Mouse (Mus musculus) embryonic facial prominence, embryonic 14.5 days (tissue): Measurements from ENCODE around the gene Ttbk2. TPM values are rescaled to one million over a fixed set of nuclear protein-coding genes. Genes with fewer than 3 reads are reported as not detected.

ENCODE experiments used
- ATAC-seq: fragments of 200-750 bp; cut with Nextera tagmentation; 2 replicates; pipeline ENCODE4 v1.8.0; 2017; ENCODE audit warnings: low read depth, moderate number of reproducible peaks, moderate TSS enrichment
- DNase-seq: peaks from one replicate; pipeline ENCODE4 v3.0.0-alpha.2; 2015; ENCODE audit warnings: low spot score
- H3K27ac ChIP-seq: fragments of 300-500 bp; sonication (generic); replicated peaks from 2 replicates; pipeline ENCODE4 v1.5.1; 2014; ENCODE audit warnings: low read depth, mild to moderate bottlenecking, low read length, moderate library complexity
- H3K27me3 ChIP-seq: fragments of 300-500 bp; sonication (generic); replicated peaks from 2 replicates; pipeline ENCODE4 v1.6.1; 2014; ENCODE audit warnings: low read length; ENCODE audit not compliant: control insufficient read depth, insufficient read depth
- H3K36me3 ChIP-seq: fragments of 300-500 bp; sonication (generic); 2 replicates; pipeline ENCODE4 v1.6.1; 2014; ENCODE audit warnings: low read length, mixed read lengths; ENCODE audit not compliant: control insufficient read depth, insufficient read depth
- H3K4me1 ChIP-seq: fragments of 300-500 bp; sonication (generic); 2 replicates; pipeline ENCODE4 v1.6.1; 2014; ENCODE audit warnings: antibody characterized with exemption, low read length; ENCODE audit not compliant: control insufficient read depth, insufficient read depth
- H3K4me2 ChIP-seq: fragments of 300-500 bp; sonication (generic); 2 replicates; pipeline ENCODE4 v1.6.1; 2014; ENCODE audit warnings: low read depth, mild to moderate bottlenecking, low read length, moderate library complexity, mixed read lengths
- H3K4me3 ChIP-seq: fragments of 300-500 bp; sonication (generic); 2 replicates; pipeline ENCODE4 v1.5.1; 2014; ENCODE audit warnings: low read depth, mild to moderate bottlenecking, low read length
- H3K9ac ChIP-seq: fragments of 300-500 bp; sonication (generic); 2 replicates; pipeline ENCODE4 v1.6.1; 2014; ENCODE audit warnings: low read depth, mild to moderate bottlenecking, low read length, moderate library complexity, mixed read lengths
- H3K9me3 ChIP-seq: fragments of 300-500 bp; sonication (generic); 2 replicates; pipeline ENCODE4 v1.6.1; 2016; ENCODE audit warnings: low read length; ENCODE audit not compliant: control insufficient read depth
- WGBS: fragments of 180-500 bp; shearing (Covaris S2); extraction: QIAGEN DNeasy Blood & Tissue Kit; methylation state at CpG from one replicate; pipeline ENCODE4 v1.1.7; 2014; 5-methylcytosine and 5-hydroxymethylcytosine counted together
- polyA plus RNA-seq: library from polyadenylated mRNA; unstranded; fragments of >200 nt; fragmentation: Nextera tagmentation; extraction: Ambion mirVana; gene quantifications from 2 replicates; pipeline ENCODE4 v1.2.1, GENCODE M21; 2014

Gene Ttbk2
- polyA plus RNA-seq, 1 experiment from 2014 or later, result 5.2 TPM

DNA sequence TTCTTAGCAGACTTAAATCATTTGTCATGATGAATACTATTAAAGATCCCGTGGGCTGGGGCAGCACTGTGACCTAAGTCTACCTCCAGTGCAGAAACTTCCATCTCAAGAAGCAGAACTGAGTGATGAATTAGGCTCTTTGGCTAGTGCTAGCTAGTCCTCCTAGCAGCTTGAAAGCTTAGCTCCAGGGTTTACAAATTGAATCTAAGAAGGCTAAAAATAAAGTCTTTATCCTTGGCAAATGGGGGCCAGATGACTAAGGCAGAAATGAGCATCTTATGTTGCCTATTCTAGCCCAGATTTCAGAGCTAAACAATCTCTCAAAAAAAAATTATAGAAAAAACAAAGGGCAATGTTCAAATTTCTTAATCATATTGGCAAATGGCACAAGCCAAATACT lies 10.3 kb upstream of the Ttbk2 start:
- WGBS, result 78% methylated on average over 1 of the region's 1 CpGs
- DNase-seq (no peak), ATAC-seq (no peak)
- Histone ChIP-seq H3K4me2 (no peak overlapping the region), H3K9me3 (no peaks in the 10 kb centered on the region), H3K4me3 (no peak overlapping the region), H3K27ac (no peak overlapping the region), H3K36me3 (peaks cover 51% of the 10 kb centered on the region), H3K4me1 (no peaks in the 10 kb centered on the region), H3K27me3 (no peaks in the 10 kb centered on the region), H3K9ac (no peak overlapping the region)

DNA sequence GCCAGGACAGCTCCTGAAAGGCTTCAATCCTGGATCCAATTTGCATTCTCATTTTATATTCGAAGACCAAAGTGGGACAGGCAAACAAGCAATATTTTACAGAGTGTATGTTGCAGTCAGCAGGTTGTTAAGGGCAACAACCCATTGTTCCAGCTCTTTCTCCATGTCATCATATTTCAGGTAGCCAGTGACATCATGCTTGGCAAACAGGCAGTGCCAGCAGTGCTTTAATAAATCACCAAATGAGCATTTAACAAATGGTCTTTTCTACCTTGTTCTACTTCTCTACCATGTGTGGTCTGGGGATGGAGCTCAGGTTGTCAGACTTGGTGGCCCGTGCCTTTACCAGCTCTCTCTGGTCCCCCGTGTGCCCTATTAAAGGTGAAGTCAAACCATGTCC lies 7.7 kb upstream of the Ttbk2 start:
- peaks cover 30% of the 10 kb centered on the region for H3K36me3 ChIP-seq
- DNase-seq, result no peak
- no peaks in the 10 kb centered on the region for H3K4me1 ChIP-seq
- WGBS, result 86% methylated on average over 3 of the region's 3 CpGs
- no peak overlapping the region for H3K9ac ChIP-seq
- no peaks in the 10 kb centered on the region for H3K27me3 ChIP-seq
- H3K4me2 ChIP-seq, result no peak overlapping the region
- ATAC-seq, result no peak
- no peak overlapping the region for H3K27ac ChIP-seq
- no peaks in the 10 kb centered on the region for H3K9me3 ChIP-seq
- no peak overlapping the region for H3K4me3 ChIP-seq

DNA sequence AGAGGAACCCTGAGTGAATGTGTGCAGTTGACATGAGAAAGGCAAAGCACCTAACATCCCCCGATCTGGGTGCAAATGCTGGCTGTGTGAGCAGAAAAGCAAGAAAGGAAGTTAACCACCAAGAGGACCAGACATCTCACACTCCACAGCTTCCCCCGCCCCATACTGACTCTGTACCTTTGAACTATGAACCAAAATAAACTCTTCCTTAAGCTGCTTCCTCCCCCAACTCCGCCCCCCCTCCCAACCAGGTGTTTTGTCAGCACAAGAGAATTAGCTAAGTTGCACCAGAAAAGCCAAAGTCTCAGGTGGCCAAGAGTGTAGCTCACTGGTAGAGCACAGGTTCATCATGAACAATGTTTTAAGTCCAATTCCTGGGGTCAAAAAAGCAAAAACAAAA lies 2.7 kb upstream of the Ttbk2 start:
- H3K27me3 ChIP-seq, result no peaks in the 10 kb centered on the region
- DNase-seq (no peak), ATAC-seq (no peak)
- H3K4me2 ChIP-seq, result no peak overlapping the region
- H3K27ac ChIP-seq, result no peak overlapping the region
- H3K36me3 ChIP-seq, result no peaks in the 10 kb centered on the region
- peaks cover 11% of the 10 kb centered on the region for H3K4me1 ChIP-seq
- 76% methylated on average over 3 of the region's 3 CpGs for WGBS
- no peak overlapping the region for H3K9ac ChIP-seq
- no peak overlapping the region for H3K4me3 ChIP-seq
- no peaks in the 10 kb centered on the region for H3K9me3 ChIP-seq

DNA sequence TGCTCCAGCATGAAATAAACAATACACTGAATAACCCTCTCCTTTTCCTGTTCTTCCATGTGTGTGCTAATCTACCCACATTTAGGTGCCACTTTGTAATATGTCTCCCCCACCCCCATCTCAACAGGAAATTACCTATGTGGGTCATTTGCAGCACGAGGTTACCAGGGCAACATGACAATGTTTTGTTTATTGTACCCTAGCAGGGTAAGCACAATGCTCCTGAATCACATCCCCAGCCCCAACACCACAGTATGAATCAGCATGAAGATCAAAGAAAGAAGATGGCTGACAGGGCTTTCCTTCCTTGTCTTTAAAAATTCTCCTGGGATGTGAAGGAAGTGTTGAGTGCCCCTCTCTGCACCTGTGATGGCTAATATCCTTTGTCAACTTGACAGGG lies 2.2 kb upstream of the Ttbk2 start:
- ATAC-seq (no peak), DNase-seq (no peak)
- 31% methylated on average over 1 of the region's 1 CpGs for WGBS
- Histone ChIP-seq H3K4me2 (no peak overlapping the region), H3K36me3 (no peaks in the 10 kb centered on the region), H3K27ac (no peak overlapping the region), H3K9ac (no peak overlapping the region), H3K4me1 (peaks cover 11% of the 10 kb centered on the region), H3K4me3 (no peak overlapping the region), H3K27me3 (no peaks in the 10 kb centered on the region), H3K9me3 (no peaks in the 10 kb centered on the region)

DNA sequence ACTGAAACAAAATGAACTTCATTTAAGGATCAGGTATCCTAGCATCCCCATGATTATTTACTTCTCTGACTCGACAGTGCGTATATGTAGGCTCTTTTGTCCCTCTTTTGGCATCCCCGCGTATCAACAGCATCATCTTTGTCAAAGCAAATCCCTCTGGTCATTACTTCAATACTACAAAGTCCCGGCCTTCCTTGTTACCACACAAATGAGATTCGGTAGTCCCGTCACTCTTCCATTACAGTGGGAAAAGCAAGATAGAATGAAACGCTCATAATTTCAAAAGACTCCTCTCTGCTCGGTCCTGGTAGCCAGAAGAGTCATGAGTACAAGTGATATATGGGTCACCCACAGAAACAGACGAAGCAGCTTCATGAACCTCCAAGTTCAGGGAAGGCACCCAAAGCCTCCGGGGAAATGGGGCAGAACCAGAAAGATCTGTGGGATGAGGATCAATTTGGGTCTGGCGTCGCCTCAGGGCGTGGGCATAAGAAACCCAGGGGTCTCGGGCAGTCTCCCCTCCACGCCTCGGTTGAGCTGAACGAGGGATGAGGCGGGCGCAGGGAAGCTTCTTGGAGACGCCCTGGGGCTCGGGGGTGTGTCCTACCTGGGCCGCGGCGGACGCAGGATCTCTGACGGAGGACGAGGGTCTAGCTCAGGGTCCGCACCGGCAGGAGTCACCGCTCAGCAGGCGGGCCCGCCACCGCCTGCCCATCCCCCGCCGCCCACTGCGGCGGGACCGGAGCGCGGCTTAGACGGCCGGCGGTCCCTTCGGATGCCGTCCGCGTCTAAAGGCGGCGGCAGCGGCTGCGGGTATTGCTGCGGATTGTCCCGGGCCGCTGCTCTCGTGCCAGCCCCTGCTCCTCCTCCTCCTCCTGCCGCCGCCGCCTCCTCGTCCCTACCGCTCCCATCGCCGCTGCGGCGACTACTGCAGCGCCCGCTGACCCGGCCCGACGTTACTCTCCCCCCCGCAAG lies 668 bp downstream of the Ttbk2 start, which contains the start of gene Cdan1:
Gene Cdan1 (minus strand): TSS at position 680 of the 975 bp plus-strand sequence.
- H3K4me2 ChIP-seq, result peak within 1 kb of the TSS; percentile 82
- H3K4me1 ChIP-seq, result peaks cover 11% of the 10 kb centered on the region
- no peaks in the 10 kb centered on the region for H3K27me3 ChIP-seq
- H3K9me3 ChIP-seq, result no peaks in the 10 kb centered on the region
- peak; percentile 58 for DNase-seq
- H3K36me3 ChIP-seq, result no peaks in the 10 kb centered on the region
- peak; percentile 61 for ATAC-seq
- WGBS, result under 1% methylated on average over 18 of the region's 71 CpGs
- H3K4me3 ChIP-seq, result peak within 1 kb of the TSS; percentile 92
- H3K27ac ChIP-seq, result peak within 1 kb of the TSS; percentile 28
- peak within 1 kb of the TSS; percentile 84 for H3K9ac ChIP-seq

DNA sequence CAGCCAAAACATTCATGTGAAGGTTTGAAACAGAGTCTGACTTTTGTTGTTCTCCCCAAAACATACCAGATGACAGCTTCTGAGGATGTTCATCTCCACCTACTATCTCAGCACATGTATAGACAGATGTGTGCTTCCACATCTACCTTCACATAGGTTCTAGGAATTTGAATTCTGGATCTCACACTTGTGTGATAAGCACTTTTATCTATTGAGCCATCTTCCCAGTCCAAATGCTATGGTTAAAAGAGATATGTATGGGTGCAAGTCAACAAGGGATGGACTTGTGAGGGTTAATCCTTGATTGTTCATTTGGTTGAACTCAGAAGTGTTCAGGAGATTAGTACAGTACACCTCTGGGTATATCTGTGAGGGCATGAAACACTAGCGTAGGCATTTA lies 5.1 kb downstream of the Ttbk2 start:
- peaks cover 5% of the 10 kb centered on the region; the same call in 1 of the 2 replicates for H3K4me1 ChIP-seq
- no peaks in the 10 kb centered on the region for H3K36me3 ChIP-seq
- H3K27me3 ChIP-seq, result no peaks in the 10 kb centered on the region
- no peak overlapping the region for H3K4me2 ChIP-seq
- no peaks in the 10 kb centered on the region for H3K9me3 ChIP-seq
- ATAC-seq, result no peak
- no peak overlapping the region for H3K9ac ChIP-seq
- no peak overlapping the region for H3K27ac ChIP-seq
- no peak overlapping the region for H3K4me3 ChIP-seq
- 97% methylated on average over 1 of the region's 1 CpGs for WGBS
- no peak for DNase-seq

DNA sequence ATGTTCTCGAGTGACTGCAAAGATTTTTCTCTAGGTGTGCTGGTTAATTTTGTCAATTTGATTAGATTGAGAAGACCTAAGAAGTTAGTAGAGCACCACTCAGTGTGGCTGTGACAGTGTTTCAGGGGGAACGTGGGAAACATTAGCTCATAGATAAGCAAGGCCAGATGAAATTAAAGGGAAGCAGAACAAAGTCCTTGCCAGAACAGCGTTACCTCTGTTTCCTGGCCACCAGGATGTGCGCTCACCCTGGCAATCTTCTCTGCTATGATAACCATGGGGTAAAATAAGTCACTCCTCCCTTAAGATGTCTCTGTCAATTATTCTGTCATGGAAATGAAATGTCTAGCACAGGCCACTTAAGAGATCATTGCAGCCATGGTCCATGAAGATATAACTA lies 6.4 kb downstream of the Ttbk2 start:
- Histone ChIP-seq H3K4me2 (no peak overlapping the region), H3K27me3 (no peaks in the 10 kb centered on the region), H3K27ac (no peak overlapping the region), H3K36me3 (no peaks in the 10 kb centered on the region), H3K9me3 (no peaks in the 10 kb centered on the region), H3K4me1 (peaks cover 1% of the 10 kb centered on the region; the same call in 1 of the 2 replicates), H3K9ac (no peak overlapping the region), H3K4me3 (no peak overlapping the region)
- WGBS, result 75% methylated on average over 4 of the region's 4 CpGs
- DNase-seq (no peak), ATAC-seq (no peak)

DNA sequence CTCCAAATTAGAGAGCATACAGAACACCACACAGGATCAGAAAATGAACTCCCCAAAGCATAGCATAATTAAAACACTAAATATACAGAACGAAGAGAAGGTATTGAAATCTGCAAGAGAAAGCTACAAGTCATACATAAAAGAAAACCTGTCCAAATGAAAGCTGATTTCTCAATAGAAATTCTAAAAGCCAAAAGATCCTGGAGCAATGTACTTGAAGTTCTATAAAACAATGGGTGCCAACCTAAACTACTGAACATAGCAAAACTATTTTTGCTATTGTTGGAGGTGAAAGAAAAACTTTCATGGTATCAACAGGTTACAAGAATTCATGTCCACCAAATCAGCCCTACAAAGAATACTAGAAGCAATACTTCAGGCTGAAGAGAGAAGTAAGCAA lies 9.2 kb downstream of the Ttbk2 start:
- WGBS, result 85% methylated on average over 1 of the region's 1 CpGs
- Histone ChIP-seq H3K4me1 (no peaks in the 10 kb centered on the region), H3K9ac (no peak overlapping the region), H3K27ac (no peak overlapping the region), H3K27me3 (no peaks in the 10 kb centered on the region), H3K4me3 (no peak overlapping the region), H3K9me3 (no peaks in the 10 kb centered on the region), H3K36me3 (0 out of 2 replicates have a peak, but pooled peaks cover 3% of the 10 kb centered on the region), H3K4me2 (no peak overlapping the region)
- no peak for ATAC-seq
- DNase-seq, result no peak
